Mouse (Mus musculus) heart, embryonic 13.5 days (tissue): ENCODE data around the gene Ccnjl. TPM values are rescaled to one million over a fixed set of nuclear protein-coding genes. Genes with fewer than 3 reads are reported as not detected.

Experiments
- ATAC-seq: fragments of 200-750 bp; cut with Nextera tagmentation; 2 replicates; pipeline ENCODE4 v1.8.0; 2017; ENCODE audit warnings: moderate TSS enrichment; ENCODE audit not compliant: insufficient number of reproducible peaks, low FRiP score, low TSS enrichment; ENCODE audit errors: extremely low read depth
- H3K27ac ChIP-seq: fragments of 300-500 bp; sonication (generic); replicated peaks from 2 replicates; pipeline ENCODE4 v1.5.1; 2015; ENCODE audit warnings: moderate library complexity, mild to moderate bottlenecking, inconsistent platforms
- H3K27me3 ChIP-seq: fragments of 300-500 bp; sonication (generic); replicated peaks from 2 replicates; pipeline ENCODE4 v1.6.1; 2015; ENCODE audit warnings: mild to moderate bottlenecking, inconsistent platforms
- H3K36me3 ChIP-seq: fragments of 300-500 bp; sonication (generic); 2 replicates; pipeline ENCODE4 v1.6.1; 2015; ENCODE audit warnings: mild to moderate bottlenecking, inconsistent platforms
- H3K4me1 ChIP-seq: fragments of 300-500 bp; sonication (generic); 2 replicates; pipeline ENCODE4 v1.6.1; 2015; ENCODE audit warnings: inconsistent platforms
- H3K4me2 ChIP-seq: fragments of 300-500 bp; sonication (generic); 2 replicates; pipeline ENCODE4 v1.6.1; 2015; ENCODE audit warnings: inconsistent platforms, mild to moderate bottlenecking, moderate library complexity
- H3K4me3 ChIP-seq: fragments of 300-500 bp; sonication (generic); 2 replicates; pipeline ENCODE4 v1.5.1; 2015; ENCODE audit warnings: moderate library complexity, mild to moderate bottlenecking, inconsistent platforms
- H3K9ac ChIP-seq: fragments of 300-500 bp; sonication (generic); 2 replicates; pipeline ENCODE4 v1.6.1; 2015; ENCODE audit warnings: inconsistent platforms, mild to moderate bottlenecking, moderate library complexity
- H3K9me3 ChIP-seq: fragments of 300-500 bp; sonication (generic); 2 replicates; pipeline ENCODE4 v1.6.1; 2016; ENCODE audit warnings: inconsistent platforms
- WGBS: fragments of 180-500 bp; shearing (Covaris S2); methylation state at CpG from one replicate; pipeline ENCODE4 v1.1.7; 2015; ENCODE audit warnings: mixed read lengths; 5-methylcytosine and 5-hydroxymethylcytosine counted together
- polyA plus RNA-seq: library from polyadenylated mRNA; unstranded; fragments of >200 nt; fragmentation: Nextera tagmentation; extraction: Ambion mirVana; gene quantifications from 2 replicates; pipeline ENCODE4 v1.2.1, GENCODE M21; 2015

The Ccnjl gene
- polyA plus RNA-seq: 15.7 and 20.7 TPM in 2 replicates

DNA sequence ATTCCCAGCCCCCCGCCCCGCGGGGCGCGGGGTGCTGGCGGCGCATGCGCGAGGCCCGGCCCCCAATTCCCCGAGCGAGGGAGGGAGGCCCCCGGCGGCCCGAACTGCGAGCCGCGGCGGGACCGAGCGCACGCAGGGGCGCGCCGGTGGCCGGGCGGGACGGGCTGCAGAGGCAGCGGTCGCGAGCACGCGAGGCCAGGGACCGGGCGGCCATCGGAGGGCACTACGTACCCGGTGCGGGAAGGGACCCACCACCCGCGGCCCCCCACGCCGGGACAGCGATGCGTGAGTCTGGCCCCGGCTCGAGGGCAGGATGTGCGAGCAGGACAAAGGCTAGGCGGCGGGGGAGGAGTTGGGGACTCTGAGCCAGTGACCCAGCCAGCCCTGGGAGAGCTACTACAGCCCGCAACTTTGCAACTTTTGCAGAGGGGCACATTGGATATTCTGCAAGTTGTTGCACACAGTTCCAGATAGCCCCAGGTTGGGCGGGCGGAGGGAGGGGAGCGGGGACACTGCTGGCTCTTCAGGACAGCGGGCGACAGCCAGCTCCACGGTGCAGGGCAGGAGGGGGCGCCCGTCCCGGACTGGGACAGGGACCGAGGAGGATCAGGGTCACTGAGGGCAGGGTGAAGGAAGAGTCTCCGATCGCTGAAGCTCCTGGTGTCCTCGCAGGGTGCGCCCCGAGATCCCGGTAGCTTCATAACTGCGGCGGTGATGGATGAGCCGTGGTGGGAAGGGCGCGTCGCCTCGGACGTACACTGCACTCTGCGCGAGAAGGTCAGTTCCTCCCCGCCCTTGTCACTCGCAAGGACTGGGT lies at the start of gene Ccnjl:
Gene Ccnjl (plus strand): TSS at position 102 of the 817 bp plus-strand sequence.
- H3K36me3 ChIP-seq: peaks cover 28% of the 10 kb centered on the region
- H3K4me1 ChIP-seq: peaks cover 39% of the 10 kb centered on the region
- peak within 1 kb of the TSS; percentile 82 for H3K4me3 ChIP-seq
- H3K27ac ChIP-seq: peak within 1 kb of the TSS; percentile 90
- H3K9ac ChIP-seq: peak within 1 kb of the TSS; percentile 95
- whole genome bisulfite sequencing: under 1% methylated on average over 74 of the region's 79 CpGs
- ATAC-seq: peak; percentile 73; the same call in 1 of the 2 replicates
- H3K9me3 ChIP-seq: no peaks in the 10 kb centered on the region
- H3K27me3 ChIP-seq: no peaks in the 10 kb centered on the region
- peak within 1 kb of the TSS; percentile 82 for H3K4me2 ChIP-seq

DNA sequence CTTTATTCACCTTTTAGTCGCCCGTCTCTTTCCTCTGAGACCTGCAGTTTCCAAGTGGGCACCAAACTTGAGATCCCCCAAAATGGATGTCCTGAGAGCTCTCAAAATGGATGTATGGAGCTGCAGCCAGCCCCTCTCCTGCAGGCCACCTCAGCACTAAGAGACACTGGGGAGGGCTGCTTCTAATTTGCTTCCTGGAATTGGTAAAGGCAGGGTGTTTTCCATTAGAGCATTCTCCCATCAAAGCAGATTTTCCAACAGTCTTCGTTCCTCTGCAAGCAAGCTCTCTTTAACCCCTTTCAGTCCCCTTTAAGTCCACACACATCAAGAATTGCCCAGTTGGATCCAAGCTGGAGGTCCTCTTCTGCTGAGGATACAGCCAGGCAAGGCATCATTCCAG lies 49.2 kb upstream of the Ccnjl start:
- no peaks in the 10 kb centered on the region for H3K36me3 ChIP-seq
- H3K27me3 ChIP-seq: peaks cover 3% of the 10 kb centered on the region; the same call in 1 of the 2 replicates
- H3K4me1 ChIP-seq: peaks cover 55% of the 10 kb centered on the region
- H3K27ac ChIP-seq: no peak overlapping the region
- H3K4me2 ChIP-seq: no peak overlapping the region
- WGBS: 81% methylated on average over 3 of the region's 3 CpGs
- no peak overlapping the region for H3K9ac ChIP-seq
- no peak overlapping the region for H3K4me3 ChIP-seq
- ATAC-seq: no peak
- no peaks in the 10 kb centered on the region for H3K9me3 ChIP-seq

DNA sequence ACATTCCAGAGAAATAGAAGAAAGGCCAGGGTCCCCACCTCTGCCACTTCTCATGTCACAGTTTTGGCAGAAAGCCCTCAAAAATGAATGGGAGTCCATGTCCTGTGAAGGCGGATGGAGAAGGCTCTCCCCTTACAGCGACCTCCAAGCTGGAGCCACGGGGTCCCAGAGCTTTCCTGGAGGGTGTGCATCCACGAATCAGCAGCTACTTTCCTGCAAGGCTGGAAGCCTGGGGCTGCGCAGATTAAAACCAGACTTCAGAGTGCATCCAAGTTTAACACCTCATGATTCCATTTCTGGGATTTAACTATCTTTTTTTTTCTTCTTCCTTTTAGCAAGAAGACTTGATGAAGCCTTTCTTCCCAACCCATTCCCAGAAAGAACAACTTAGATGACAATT lies 48.0 kb upstream of the Ccnjl start:
- no peaks in the 10 kb centered on the region for H3K36me3 ChIP-seq
- ATAC-seq: no peak
- H3K4me1 ChIP-seq: peaks cover 59% of the 10 kb centered on the region
- WGBS: 34% methylated on average over 5 of the region's 5 CpGs
- H3K9me3 ChIP-seq: no peaks in the 10 kb centered on the region
- no peak overlapping the region for H3K9ac ChIP-seq
- no peak overlapping the region for H3K27ac ChIP-seq
- H3K27me3 ChIP-seq: 0 out of 2 replicates have a peak, but pooled peaks cover under 1% of the 10 kb centered on the region
- H3K4me3 ChIP-seq: no peak overlapping the region
- H3K4me2 ChIP-seq: no peak overlapping the region

- ATAC-seq: no peak
Observed at GRCm38 (mm10) chr11:43481672-43482522, 46.7 kb upstream of the Ccnjl start.

DNA sequence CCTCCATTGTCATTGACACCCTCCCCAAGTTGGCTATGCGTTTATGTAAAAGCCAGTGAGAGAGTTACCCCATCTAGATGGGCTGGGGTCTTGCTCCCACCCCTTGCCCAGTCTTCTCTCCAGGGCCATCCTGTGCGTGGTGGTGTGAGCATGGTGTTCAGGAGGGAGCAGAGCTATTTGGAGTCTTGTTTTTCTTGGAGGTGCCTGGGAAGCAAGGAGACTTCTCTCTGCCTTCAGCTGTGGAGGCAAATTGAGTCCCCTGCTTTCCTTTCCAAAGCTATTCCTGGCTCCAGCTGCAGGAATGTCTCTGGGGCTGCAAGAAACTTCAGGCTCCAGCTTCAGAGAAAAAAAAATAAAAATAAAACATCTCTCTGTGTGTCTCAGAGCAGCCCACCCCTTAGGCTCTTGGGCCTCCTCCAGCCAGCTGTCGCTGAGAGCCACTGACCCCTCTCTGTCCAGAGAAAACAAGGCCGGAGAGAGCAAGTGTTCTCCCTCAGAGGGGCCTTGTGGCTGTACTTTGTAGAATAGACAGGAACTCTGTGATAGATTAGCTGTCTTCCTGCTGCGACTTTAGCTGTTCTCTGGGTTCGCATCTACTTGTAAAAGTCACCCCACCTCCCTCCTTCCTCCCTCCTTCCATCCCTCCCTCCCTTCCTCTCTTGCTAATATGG lies 45.3 kb upstream of the Ccnjl start:
- no peak for ATAC-seq
- no peak overlapping the region for H3K4me3 ChIP-seq
- 34% methylated on average over 6 of the region's 6 CpGs for WGBS
- H3K27ac ChIP-seq: peak overlapping the region; percentile 87
- no peaks in the 10 kb centered on the region for H3K9me3 ChIP-seq
- no peaks in the 10 kb centered on the region for H3K36me3 ChIP-seq
- H3K4me2 ChIP-seq: peak overlapping the region; percentile 13; the same call in 1 of the 2 replicates
- peaks cover 62% of the 10 kb centered on the region for H3K4me1 ChIP-seq
- 0 out of 2 replicates have a peak, but pooled peaks cover 4% of the 10 kb centered on the region for H3K27me3 ChIP-seq
- H3K9ac ChIP-seq: peak overlapping the region; percentile 33; the same call in 1 of the 2 replicates

More at GRCm38 (mm10) chr11:43481672-43482522, 46.7 kb upstream of the Ccnjl start:
- no peak overlapping the region for H3K4me3 ChIP-seq
- H3K36me3 ChIP-seq: no peaks in the 10 kb centered on the region
- H3K4me2 ChIP-seq: no peak overlapping the region
- H3K9ac ChIP-seq: no peak overlapping the region
- 38% methylated on average over 3 of the region's 3 CpGs for WGBS
- H3K9me3 ChIP-seq: no peaks in the 10 kb centered on the region
- 0 out of 2 replicates have a peak, but pooled peaks cover 4% of the 10 kb centered on the region for H3K27me3 ChIP-seq
- 0 out of 2 replicates have a peak overlapping the region, but pooled peaks have one; percentile 87 for H3K27ac ChIP-seq
- peaks cover 62% of the 10 kb centered on the region for H3K4me1 ChIP-seq

DNA sequence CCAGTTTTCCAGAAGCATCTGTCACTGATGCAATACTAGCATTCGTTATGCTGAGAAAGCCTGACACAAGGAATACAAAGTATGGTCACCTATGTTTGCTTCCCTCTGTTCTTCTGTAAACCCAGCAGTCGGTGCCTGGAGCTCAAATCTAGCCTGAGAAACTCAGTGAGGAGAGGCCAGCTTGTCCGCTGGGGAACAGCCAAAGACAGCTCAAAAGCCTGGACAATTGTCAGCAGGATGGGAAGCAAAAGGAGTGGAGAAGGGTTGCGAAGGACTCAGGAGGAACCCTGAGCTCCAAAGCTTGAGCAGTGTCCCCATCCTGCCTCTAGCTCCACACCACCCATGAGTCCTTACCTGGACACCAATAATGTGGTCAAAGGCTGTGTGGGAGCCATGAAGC lies 44.5 kb upstream of the Ccnjl start:
- Histone ChIP-seq H3K9ac (no peak overlapping the region), H3K27me3 (0 out of 2 replicates have a peak, but pooled peaks cover 4% of the 10 kb centered on the region), H3K4me3 (no peak overlapping the region), H3K36me3 (no peaks in the 10 kb centered on the region), H3K9me3 (no peaks in the 10 kb centered on the region), H3K4me1 (peaks cover 59% of the 10 kb centered on the region), H3K27ac (peak overlapping the region; percentile 87), H3K4me2 (no peak overlapping the region)
- WGBS: 62% methylated on average over 4 of the region's 4 CpGs
- ATAC-seq: no peak

DNA sequence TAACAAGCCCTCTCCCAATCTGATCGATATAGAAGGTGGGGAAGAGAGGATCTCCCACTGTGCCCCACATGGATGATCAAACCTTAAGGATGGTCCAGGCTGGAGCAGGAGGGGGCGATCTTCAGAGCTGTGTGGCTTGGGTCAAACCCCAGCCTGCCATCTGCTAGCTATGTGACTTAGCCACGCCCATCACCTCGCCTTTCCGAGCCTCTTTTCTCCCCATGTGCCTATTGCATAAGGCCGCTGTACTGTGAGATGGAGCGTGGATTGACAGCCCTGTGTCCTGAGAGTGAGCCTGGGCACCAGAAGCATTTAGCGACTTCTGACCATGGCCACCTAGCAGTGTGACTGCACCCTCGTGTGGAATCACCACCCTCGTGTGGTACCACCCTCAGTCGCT lies 43.9 kb upstream of the Ccnjl start:
- H3K4me2 ChIP-seq: no peak overlapping the region
- H3K9ac ChIP-seq: no peak overlapping the region
- H3K4me1 ChIP-seq: peaks cover 56% of the 10 kb centered on the region
- H3K27ac ChIP-seq: no peak overlapping the region
- no peak for ATAC-seq
- H3K9me3 ChIP-seq: no peaks in the 10 kb centered on the region
- no peak overlapping the region for H3K4me3 ChIP-seq
- H3K36me3 ChIP-seq: no peaks in the 10 kb centered on the region
- 41% methylated on average over 11 of the region's 11 CpGs for WGBS
- H3K27me3 ChIP-seq: 0 out of 2 replicates have a peak, but pooled peaks cover 4% of the 10 kb centered on the region

DNA sequence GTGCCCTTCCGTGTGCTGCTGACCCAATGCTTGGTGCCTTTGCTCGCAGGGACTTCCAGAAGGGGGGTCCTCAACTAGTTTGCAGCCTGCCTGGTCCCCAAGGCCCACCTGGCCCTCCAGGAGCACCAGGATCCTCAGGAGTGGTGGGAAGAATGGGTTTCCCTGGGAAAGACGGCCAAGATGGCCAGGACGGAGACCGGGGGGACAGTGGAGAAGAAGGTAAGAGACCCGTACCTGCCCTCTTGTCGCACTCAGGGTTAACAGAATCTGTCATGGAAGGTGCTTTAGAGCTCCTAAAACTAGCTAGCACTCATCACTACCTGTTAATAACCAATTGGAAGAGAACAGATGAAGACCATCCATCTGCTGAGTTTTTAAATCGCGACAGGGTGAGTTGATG lies 42.7 kb upstream of the Ccnjl start:
- H3K27me3 ChIP-seq: 0 out of 2 replicates have a peak, but pooled peaks cover 4% of the 10 kb centered on the region
- no peaks in the 10 kb centered on the region for H3K9me3 ChIP-seq
- no peak overlapping the region for H3K4me2 ChIP-seq
- peaks cover 47% of the 10 kb centered on the region for H3K4me1 ChIP-seq
- ATAC-seq: no peak
- H3K9ac ChIP-seq: no peak overlapping the region
- WGBS: 85% methylated on average over 9 of the region's 9 CpGs
- no peaks in the 10 kb centered on the region for H3K36me3 ChIP-seq
- no peak overlapping the region for H3K4me3 ChIP-seq
- no peak overlapping the region for H3K27ac ChIP-seq

DNA sequence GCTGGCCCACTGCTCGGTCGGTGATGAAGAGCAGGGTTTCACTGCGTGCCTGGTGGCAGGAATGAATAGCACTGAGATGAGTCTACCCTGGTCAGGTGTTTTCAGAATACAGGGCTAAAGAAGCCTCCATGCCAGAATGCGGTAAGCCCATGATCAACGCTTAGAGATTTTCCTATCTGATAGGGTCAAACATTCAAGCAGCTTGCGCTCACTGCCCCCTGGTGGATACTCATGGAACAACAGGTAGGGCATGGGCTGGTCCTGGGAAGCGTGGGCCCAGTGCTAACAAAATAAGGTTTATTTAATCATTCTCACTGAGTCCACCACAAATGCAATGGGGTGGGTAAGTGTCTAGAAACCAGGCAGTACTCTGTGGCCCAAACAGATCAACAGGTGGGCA lies 35.9 kb upstream of the Ccnjl start:
- no peaks in the 10 kb centered on the region for H3K9me3 ChIP-seq
- no peak overlapping the region for H3K4me3 ChIP-seq
- H3K36me3 ChIP-seq: no peaks in the 10 kb centered on the region
- H3K4me2 ChIP-seq: no peak overlapping the region
- no peak overlapping the region for H3K9ac ChIP-seq
- H3K4me1 ChIP-seq: peaks cover 11% of the 10 kb centered on the region
- no peak overlapping the region for H3K27ac ChIP-seq
- no peaks in the 10 kb centered on the region for H3K27me3 ChIP-seq
- ATAC-seq: no peak
- WGBS: 32% methylated on average over 7 of the region's 7 CpGs

GRCm38 (mm10) chr11:43493815-43494409 lies 34.7 kb upstream of the Ccnjl start:
- 19% methylated on average over 6 of the region's 6 CpGs for WGBS

More at GRCm38 (mm10) chr11:43493815-43494409, 34.7 kb upstream of the Ccnjl start:
- H3K27ac ChIP-seq: no peak overlapping the region
- H3K4me3 ChIP-seq: no peak overlapping the region
- H3K36me3 ChIP-seq: no peaks in the 10 kb centered on the region
- H3K9me3 ChIP-seq: peaks cover 4% of the 10 kb centered on the region; the same call in 1 of the 2 replicates
- H3K9ac ChIP-seq: peak overlapping the region; percentile 50; the same call in 1 of the 2 replicates
- peaks cover 11% of the 10 kb centered on the region for H3K4me1 ChIP-seq
- H3K27me3 ChIP-seq: no peaks in the 10 kb centered on the region
- ATAC-seq: peak; percentile 14; the same call in 1 of the 2 replicates
- 0 out of 2 replicates have a peak overlapping the region, but pooled peaks have one; percentile 25 for H3K4me2 ChIP-seq
